Mouse (Mus musculus): ENCODE measurements around the gene Mthfr. TPM values are rescaled to one million over a fixed set of nuclear protein-coding genes. Genes with fewer than 3 reads are reported as not detected.

Gene Mthfr
- polyA plus RNA-seq, 1 experiment from 2014 or later = 22.4 TPM

DNA sequence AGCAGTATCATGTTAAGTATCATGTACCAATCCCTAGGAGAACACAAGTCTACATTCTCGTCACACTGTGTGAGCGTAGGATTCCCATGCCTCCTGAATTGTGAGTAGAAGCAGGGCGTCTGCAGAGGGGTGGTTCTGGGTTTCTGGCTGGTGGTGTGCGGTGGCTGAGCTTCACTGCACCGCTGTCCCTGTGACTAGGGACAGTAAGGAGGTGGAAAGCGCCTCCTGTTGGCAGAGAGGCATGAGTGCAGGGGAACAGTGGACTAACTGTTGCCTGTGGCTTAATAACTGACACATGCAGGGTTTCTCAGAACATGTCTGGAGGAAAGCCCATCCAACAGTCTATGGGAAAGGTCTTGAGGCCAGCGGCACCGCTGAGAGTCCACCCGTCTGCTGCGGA is 23.5 kb upstream of the Mthfr start:
- H3K4me1 ChIP-seq = 0 out of 2 replicates have a peak, but pooled peaks cover 4% of the 10 kb centered on the region
- H3K9me3 ChIP-seq = no peaks in the 10 kb centered on the region
- no peak overlapping the region for H3K27ac ChIP-seq
- 81% methylated on average over 10 of the region's 10 CpGs for WGBS
- peaks cover 98% of the 10 kb centered on the region for H3K36me3 ChIP-seq
- no peaks in the 10 kb centered on the region for H3K27me3 ChIP-seq
- ATAC-seq (ENCODE audit: insufficient number of reproducible peaks, insufficient read depth, low FRiP score, low TSS enrichment, low read depth) = no peak
- no peak overlapping the region for H3K4me2 ChIP-seq
- H3K4me3 ChIP-seq = no peak overlapping the region
- H3K9ac ChIP-seq = no peak overlapping the region

- peaks cover 98% of the 10 kb centered on the region for H3K36me3 ChIP-seq
- no peak overlapping the region for H3K27ac ChIP-seq
- 87% methylated on average over 3 of the region's 3 CpGs for WGBS
- no peak for ATAC-seq (ENCODE audit: insufficient number of reproducible peaks, insufficient read depth, low FRiP score, low TSS enrichment, low read depth)
- no peaks in the 10 kb centered on the region for H3K9me3 ChIP-seq
- 0 out of 2 replicates have a peak, but pooled peaks cover 4% of the 10 kb centered on the region for H3K4me1 ChIP-seq
- H3K4me3 ChIP-seq = no peak overlapping the region
- no peak overlapping the region for H3K9ac ChIP-seq
- H3K27me3 ChIP-seq = no peaks in the 10 kb centered on the region
- no peak overlapping the region for H3K4me2 ChIP-seq
Measured at GRCm38 (mm10) chr4:148016981-148017380, 21.9 kb upstream of the Mthfr start.

DNA sequence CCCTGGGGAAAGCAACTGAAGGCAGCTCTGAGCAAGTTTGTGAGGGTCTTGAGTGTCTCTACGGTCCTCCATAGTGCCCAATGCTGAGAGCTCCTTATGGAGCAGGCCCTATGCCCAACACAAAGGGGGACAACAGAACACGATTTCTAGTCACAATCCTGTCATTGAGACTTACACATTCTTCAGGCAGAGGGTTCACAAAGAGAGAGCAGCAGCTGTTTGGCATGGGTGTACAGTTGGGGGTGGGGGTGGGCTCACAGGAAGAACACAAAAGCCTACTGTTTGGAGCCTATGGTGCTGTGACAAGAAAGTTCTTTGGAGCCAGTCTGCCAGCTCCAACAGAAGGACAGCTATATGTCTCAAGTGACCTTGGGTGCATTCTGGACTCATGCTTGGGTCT is 20.5 kb upstream of the Mthfr start:
- WGBS = 45% methylated on average over 2 of the region's 2 CpGs
- Histone ChIP-seq H3K4me1 (0 out of 2 replicates have a peak, but pooled peaks cover 4% of the 10 kb centered on the region), H3K4me2 (no peak overlapping the region), H3K9me3 (no peaks in the 10 kb centered on the region), H3K4me3 (no peak overlapping the region), H3K27me3 (no peaks in the 10 kb centered on the region), H3K9ac (no peak overlapping the region), H3K36me3 (peaks cover 98% of the 10 kb centered on the region), H3K27ac (0 out of 2 replicates have a peak overlapping the region, but pooled peaks have one; percentile 53)
- ATAC-seq (ENCODE audit: insufficient number of reproducible peaks, insufficient read depth, low FRiP score, low TSS enrichment, low read depth) = no peak

GRCm38 (mm10) chr4:148024003-148024402 is 14.9 kb upstream of the Mthfr start:
- no peak overlapping the region for H3K27ac ChIP-seq
- ATAC-seq (ENCODE audit: insufficient number of reproducible peaks, insufficient read depth, low FRiP score, low TSS enrichment, low read depth) = no peak
- no peak overlapping the region for H3K4me2 ChIP-seq
- 0 out of 2 replicates have a peak, but pooled peaks cover under 1% of the 10 kb centered on the region for H3K4me1 ChIP-seq
- H3K9ac ChIP-seq = no peak overlapping the region
- H3K9me3 ChIP-seq = no peaks in the 10 kb centered on the region
- H3K4me3 ChIP-seq = no peak overlapping the region
- peaks cover 94% of the 10 kb centered on the region for H3K36me3 ChIP-seq
- H3K27me3 ChIP-seq = no peaks in the 10 kb centered on the region
- 92% methylated on average over 3 of the region's 3 CpGs for WGBS

DNA sequence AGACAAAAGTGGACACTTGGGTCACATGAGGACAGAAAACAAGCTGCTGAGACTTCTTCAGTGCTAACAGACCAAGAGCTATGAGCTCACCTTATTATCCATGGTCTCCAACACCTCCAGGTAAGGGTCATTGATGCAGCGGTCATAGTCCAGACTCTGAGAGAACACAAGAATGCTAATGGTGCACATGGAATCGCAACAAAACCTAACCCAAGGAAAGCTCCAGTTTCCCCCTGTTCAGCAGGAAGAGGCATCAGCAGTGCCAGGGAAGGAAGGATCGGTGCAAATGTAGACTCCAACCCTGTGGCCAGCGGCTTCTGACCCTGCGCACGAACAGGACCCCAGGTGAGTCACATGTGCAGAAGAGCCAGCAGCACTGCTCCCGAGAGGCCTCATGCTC is 9.6 kb upstream of the Mthfr start:
- no peaks in the 10 kb centered on the region for H3K4me1 ChIP-seq
- no peak overlapping the region for H3K27ac ChIP-seq
- no peak overlapping the region for H3K4me3 ChIP-seq
- no peaks in the 10 kb centered on the region for H3K27me3 ChIP-seq
- no peak for ATAC-seq (ENCODE audit: insufficient number of reproducible peaks, insufficient read depth, low FRiP score, low TSS enrichment, low read depth)
- no peak overlapping the region for H3K4me2 ChIP-seq
- H3K9me3 ChIP-seq = no peaks in the 10 kb centered on the region
- 95% methylated on average over 7 of the region's 7 CpGs for WGBS
- no peak overlapping the region for H3K9ac ChIP-seq
- H3K36me3 ChIP-seq = peaks cover 71% of the 10 kb centered on the region

- WGBS = 67% methylated on average over 5 of the region's 5 CpGs
- no peak overlapping the region for H3K9ac ChIP-seq
- ATAC-seq (ENCODE audit: insufficient number of reproducible peaks, insufficient read depth, low FRiP score, low TSS enrichment, low read depth) = no peak
- H3K9me3 ChIP-seq = no peaks in the 10 kb centered on the region
- no peaks in the 10 kb centered on the region for H3K27me3 ChIP-seq
- H3K4me2 ChIP-seq = no peak overlapping the region
- H3K4me1 ChIP-seq = no peaks in the 10 kb centered on the region
- H3K36me3 ChIP-seq = peaks cover 71% of the 10 kb centered on the region
- no peak overlapping the region for H3K27ac ChIP-seq
- no peak overlapping the region for H3K4me3 ChIP-seq
Measured at GRCm38 (mm10) chr4:148030506-148030905, 8.4 kb upstream of the Mthfr start.

DNA sequence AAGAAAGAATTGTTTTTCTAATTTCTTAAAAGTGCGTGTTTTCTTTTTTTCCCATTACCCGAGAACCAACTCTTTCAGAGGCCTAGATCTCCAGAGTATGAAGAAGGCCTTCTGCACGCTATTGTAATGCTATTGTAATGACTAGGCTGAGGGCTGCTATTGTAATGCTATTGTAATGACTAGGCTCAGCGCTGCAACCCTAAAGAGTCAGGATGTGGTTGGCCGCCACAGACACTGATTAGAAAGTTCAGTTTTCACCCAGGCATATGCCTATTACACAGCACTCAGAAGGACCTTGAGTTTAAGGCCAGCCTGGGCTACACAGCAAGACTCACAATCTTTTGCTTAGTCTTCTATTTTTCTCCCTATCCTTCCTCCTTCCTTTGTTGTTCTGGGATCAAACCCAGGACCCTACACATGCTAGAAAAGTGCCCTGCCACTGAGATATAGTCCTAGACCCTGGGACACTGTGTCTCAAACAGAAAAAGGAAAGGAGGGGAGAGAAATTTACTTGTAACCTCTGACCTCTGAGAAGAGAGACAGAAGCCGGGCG is 4.9 kb upstream of the Mthfr start:
- H3K9ac ChIP-seq = no peak overlapping the region
- no peak overlapping the region for H3K4me2 ChIP-seq
- peaks cover 46% of the 10 kb centered on the region for H3K36me3 ChIP-seq
- H3K27ac ChIP-seq = no peak overlapping the region
- H3K9me3 ChIP-seq = no peaks in the 10 kb centered on the region
- H3K4me1 ChIP-seq = peaks cover 9% of the 10 kb centered on the region
- WGBS = 82% methylated on average over 7 of the region's 7 CpGs
- no peak overlapping the region for H3K4me3 ChIP-seq
- no peaks in the 10 kb centered on the region for H3K27me3 ChIP-seq
- ATAC-seq (ENCODE audit: insufficient number of reproducible peaks, insufficient read depth, low FRiP score, low TSS enrichment, low read depth) = no peak

- Histone ChIP-seq H3K27me3 (no peaks in the 10 kb centered on the region), H3K27ac (no peak overlapping the region), H3K4me1 (peaks cover 23% of the 10 kb centered on the region), H3K36me3 (peaks cover 38% of the 10 kb centered on the region; the same call in 1 of the 2 replicates), H3K9me3 (no peaks in the 10 kb centered on the region), H3K4me3 (no peak overlapping the region), H3K9ac (no peak overlapping the region), H3K4me2 (no peak overlapping the region)
- ATAC-seq (ENCODE audit: insufficient number of reproducible peaks, insufficient read depth, low FRiP score, low TSS enrichment, low read depth) = no peak
- WGBS = 87% methylated on average over 3 of the region's 3 CpGs
Measured at GRCm38 (mm10) chr4:148035440-148035839, 3.4 kb upstream of the Mthfr start.

- H3K36me3 ChIP-seq = peaks cover 30% of the 10 kb centered on the region
- H3K4me3 ChIP-seq = peak overlapping the region; percentile 83
- no peaks in the 10 kb centered on the region for H3K27me3 ChIP-seq
- H3K4me2 ChIP-seq = peak overlapping the region; percentile 73
- WGBS = 8% methylated on average over 26 of the region's 26 CpGs
- H3K27ac ChIP-seq = peak overlapping the region; percentile 81
- ATAC-seq (ENCODE audit: insufficient number of reproducible peaks, insufficient read depth, low FRiP score, low TSS enrichment, low read depth) = no peak
- no peaks in the 10 kb centered on the region for H3K9me3 ChIP-seq
- peaks cover 49% of the 10 kb centered on the region for H3K4me1 ChIP-seq
- H3K9ac ChIP-seq = peak overlapping the region; percentile 83
Measured at GRCm38 (mm10) chr4:148038079-148038599, 738 bp upstream of the Mthfr start.

GRCm38 (mm10) chr4:148039254-148040028 is 564 bp downstream of the Mthfr start:
- ATAC-seq (ENCODE audit: insufficient number of reproducible peaks, insufficient read depth, low FRiP score, low TSS enrichment, low read depth) = no peak
- Histone ChIP-seq H3K9me3 (no peaks in the 10 kb centered on the region), H3K4me2 (peak overlapping the region; percentile 83), H3K27me3 (no peaks in the 10 kb centered on the region), H3K9ac (peak overlapping the region; percentile 71), H3K36me3 (peaks cover 29% of the 10 kb centered on the region), H3K4me3 (peak overlapping the region; percentile 83), H3K4me1 (peaks cover 49% of the 10 kb centered on the region), H3K27ac (peak overlapping the region; percentile 74)
- WGBS = 24% methylated on average over 19 of the region's 19 CpGs

GRCm38 (mm10) chr4:148040029-148040830 is 1.4 kb downstream of the Mthfr start:
- peak overlapping the region; percentile 71 for H3K9ac ChIP-seq
- peaks cover 49% of the 10 kb centered on the region for H3K4me1 ChIP-seq
- no peaks in the 10 kb centered on the region for H3K27me3 ChIP-seq
- H3K27ac ChIP-seq = peak overlapping the region; percentile 74
- no peak for ATAC-seq (ENCODE audit: insufficient number of reproducible peaks, insufficient read depth, low FRiP score, low TSS enrichment, low read depth)
- H3K4me2 ChIP-seq = peak overlapping the region; percentile 83
- H3K4me3 ChIP-seq = peak overlapping the region; percentile 83
- peaks cover 30% of the 10 kb centered on the region for H3K36me3 ChIP-seq
- H3K9me3 ChIP-seq = no peaks in the 10 kb centered on the region
- 63% methylated on average over 15 of the region's 15 CpGs for whole genome bisulfite sequencing

Measured in embryonic facial prominence, embryonic 13.5 days (tissue).